Mouse (Mus musculus) heart, adult 2 months (tissue): ENCODE measurements around the gene Zfp654. TPM values are rescaled to one million over a fixed set of nuclear protein-coding genes. Genes with fewer than 3 reads are reported as not detected.

ENCODE experiments used
- DNase-seq, 2 experiments: peaks; one replicate each; pipeline ENCODE4 v3.0.0; 2021
- H3K27ac ChIP-seq: fragments of 200-600 bp; 2 replicates; pipeline ENCODE4 v1.8.1; 2022
- H3K27me3 ChIP-seq: fragments of 200-500 bp; 2 replicates; pipeline ENCODE4 v1.6.1; 2012; ENCODE audit warnings: mild to moderate bottlenecking, low read length, inconsistent platforms, mixed read lengths; ENCODE audit not compliant: control insufficient read depth, insufficient read depth
- H3K36me3 ChIP-seq: fragments of 200-500 bp; 2 replicates; pipeline ENCODE4 v1.6.1; 2012; ENCODE audit warnings: low read length, inconsistent platforms; ENCODE audit not compliant: control insufficient read depth, insufficient read depth
- H3K4me1 ChIP-seq: fragments of 200-500 bp; 2 replicates; pipeline ENCODE4 v1.6.1; 2011; ENCODE audit warnings: low read length; ENCODE audit not compliant: control insufficient read depth, insufficient read depth
- H3K4me3 ChIP-seq: fragments of 200-600 bp; 2 replicates; pipeline ENCODE4 v1.8.1; 2022
- H3K79me2 ChIP-seq: fragments of 200-500 bp; replicated peaks from 2 replicates; pipeline ENCODE4 v1.6.1; 2012; ENCODE audit warnings: mild to moderate bottlenecking, inconsistent platforms, low read length, moderate library complexity, mixed read lengths; ENCODE audit not compliant: control insufficient read depth, insufficient read depth
- H3K9ac ChIP-seq: fragments of 200-500 bp; 2 replicates; pipeline ENCODE4 v1.6.1; 2012; ENCODE audit warnings: low read depth, mild to moderate bottlenecking, control low read depth, inconsistent platforms, low read length, mixed read lengths
- CTCF ChIP-seq: fragments of 200-600 bp; IDR thresholded peaks from 2 replicates; pipeline ENCODE4 v1.8.1; 2022; ENCODE audit warnings: antibody characterized with exemption, mild to moderate bottlenecking, moderate library complexity
- EP300 ChIP-seq: fragments of 200-500 bp; IDR thresholded peaks from 2 replicates; pipeline ENCODE4 v1.6.1; 2011; ENCODE audit warnings: low read depth, low read length, control low read depth; ENCODE audit not compliant: insufficient read depth
- POLR2A ChIP-seq: fragments of 200-500 bp; IDR thresholded peaks from 2 replicates; pipeline ENCODE4 v1.6.1; 2011; ENCODE audit warnings: mild to moderate bottlenecking, low read depth, low read length, control low read depth; ENCODE audit not compliant: insufficient read depth
- WGBS: fragments of 180-500 bp; shearing (Covaris S2); methylation state at CpG from one replicate; pipeline ENCODE4 v1.1.7; 2018; 5-methylcytosine and 5-hydroxymethylcytosine counted together
- intact Hi-C: fragments of 180-260 bp; cut with DNase I; formaldehyde crosslinking; loops from one replicate; pipeline ENCODE4 v1.15.1; 2025
- polyA plus RNA-seq: library from polyadenylated mRNA; depleted of rRNA; stranded (reverse); fragments of >200 nt; gene quantifications from 2 replicates; pipeline ENCODE4 v1.2.3, GENCODE M21; 2012
- total RNA-seq, 2 experiments: library from RNA; stranded (reverse); gene quantifications; 2 replicates each; pipeline ENCODE4 v1.2.3; 2021

The Zfp654 gene
- total and polyA plus RNA-seq, 3 experiments: 1.3 to 10.6 (median 7.2) TPM

DNA sequence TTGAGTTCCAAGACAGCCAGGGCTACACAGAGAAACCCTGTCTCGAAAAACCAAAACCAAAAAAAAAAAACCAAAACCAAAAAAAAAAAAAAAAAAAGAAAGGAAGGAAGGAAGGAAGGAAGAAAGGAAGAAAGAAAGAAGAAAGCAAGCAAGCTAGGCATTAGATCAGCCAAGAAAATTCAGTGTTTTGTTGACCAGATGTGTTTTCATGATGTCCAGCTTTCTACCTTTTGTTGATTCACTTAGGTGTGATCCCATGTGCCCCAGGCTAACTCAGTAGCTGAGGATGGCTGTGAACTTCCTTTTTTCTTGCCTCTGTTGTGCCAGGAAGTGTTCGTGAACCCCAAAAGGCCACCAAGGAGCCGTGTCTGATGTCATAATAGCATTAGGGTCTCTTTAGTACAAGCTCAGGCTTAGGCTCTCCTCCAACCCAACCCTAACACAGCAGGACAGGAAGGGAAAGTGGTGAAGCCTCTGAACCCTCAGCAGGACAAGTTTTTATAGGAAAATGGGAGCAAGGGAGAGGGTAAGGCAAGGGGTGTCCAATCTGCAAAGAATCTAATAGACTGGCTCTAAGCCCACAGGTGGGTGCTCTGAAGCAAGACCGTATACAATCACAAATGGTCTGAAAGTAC lies 25.3 kb upstream of the Zfp654 start:
- H3K9ac ChIP-seq: no peak overlapping the region
- no peaks in the 10 kb centered on the region; the same call in 1 of the 2 replicates for H3K4me1 ChIP-seq
- H3K4me3 ChIP-seq: no peak overlapping the region
- WGBS: 56% methylated on average over 4 of the region's 4 CpGs
- no peaks in the 10 kb centered on the region for H3K27me3 ChIP-seq
- H3K79me2 ChIP-seq: no peaks in the 10 kb centered on the region
- TF ChIP-seq CTCF: no peak
- no peak for TF ChIP-seq POLR2A
- no peak for TF ChIP-seq EP300
- no peak for DNase-seq
- no peak overlapping the region for H3K27ac ChIP-seq
- intact Hi-C loops: no loop called here
- H3K36me3 ChIP-seq: no peaks in the 10 kb centered on the region

DNA sequence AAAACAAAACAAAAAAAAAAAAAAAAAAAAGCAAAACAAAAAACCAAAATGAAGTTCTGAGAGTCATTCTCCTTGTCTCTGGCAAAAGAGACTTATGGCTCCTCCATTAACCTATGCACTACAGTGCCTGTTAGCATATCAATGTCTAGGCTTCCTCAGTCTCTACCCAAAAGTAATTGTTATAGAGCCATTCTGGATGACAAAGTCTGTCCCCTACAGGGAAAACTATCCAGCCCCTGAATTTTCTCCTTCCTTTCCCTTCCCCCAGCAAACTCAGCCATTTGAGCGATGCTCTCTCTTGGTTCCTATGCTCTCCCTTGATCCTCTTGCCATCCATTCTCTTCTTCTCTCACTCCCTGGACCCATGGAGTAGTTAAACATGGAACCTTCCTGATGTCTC lies 24.4 kb upstream of the Zfp654 start:
- Histone ChIP-seq H3K27me3 (no peaks in the 10 kb centered on the region), H3K4me1 (no peaks in the 10 kb centered on the region; the same call in 1 of the 2 replicates), H3K27ac (no peak overlapping the region), H3K4me3 (no peak overlapping the region), H3K79me2 (no peaks in the 10 kb centered on the region), H3K9ac (no peak overlapping the region), H3K36me3 (no peaks in the 10 kb centered on the region)
- DNase-seq: no peak
- intact Hi-C loops: no loop called here
- 92% methylated on average over 1 of the region's 1 CpGs for WGBS
- TF ChIP-seq POLR2A: no peak
- no peak for TF ChIP-seq EP300
- TF ChIP-seq CTCF: no peak

DNA sequence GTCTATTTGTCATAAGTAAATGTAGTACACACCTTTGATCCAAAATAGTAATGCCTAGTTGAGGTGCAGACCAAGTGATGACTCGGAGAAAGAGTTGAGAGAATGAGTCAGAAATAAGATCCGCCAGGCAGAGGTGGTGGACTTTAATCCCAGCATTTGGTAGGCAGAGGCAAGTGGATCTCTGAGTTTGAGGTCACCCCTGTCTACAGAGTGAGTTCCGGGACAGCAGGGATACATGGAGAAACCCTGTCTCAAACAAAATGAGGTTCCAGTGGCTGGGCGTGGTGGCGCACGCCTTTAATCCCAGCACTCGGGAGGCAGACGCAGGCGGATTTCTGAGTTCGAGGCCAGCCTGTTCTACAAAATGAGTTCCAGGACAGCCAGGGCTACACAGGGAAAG lies 23.9 kb upstream of the Zfp654 start:
- Histone ChIP-seq H3K4me3 (no peak overlapping the region), H3K27me3 (no peaks in the 10 kb centered on the region), H3K79me2 (no peaks in the 10 kb centered on the region), H3K9ac (no peak overlapping the region), H3K36me3 (no peaks in the 10 kb centered on the region), H3K27ac (no peak overlapping the region), H3K4me1 (no peaks in the 10 kb centered on the region; the same call in 1 of the 2 replicates)
- WGBS: 94% methylated on average over 10 of the region's 10 CpGs
- DNase-seq: no peak
- intact Hi-C loops: no loop called here
- TF ChIP-seq EP300: no peak
- TF ChIP-seq POLR2A: no peak
- no peak for TF ChIP-seq CTCF

DNA sequence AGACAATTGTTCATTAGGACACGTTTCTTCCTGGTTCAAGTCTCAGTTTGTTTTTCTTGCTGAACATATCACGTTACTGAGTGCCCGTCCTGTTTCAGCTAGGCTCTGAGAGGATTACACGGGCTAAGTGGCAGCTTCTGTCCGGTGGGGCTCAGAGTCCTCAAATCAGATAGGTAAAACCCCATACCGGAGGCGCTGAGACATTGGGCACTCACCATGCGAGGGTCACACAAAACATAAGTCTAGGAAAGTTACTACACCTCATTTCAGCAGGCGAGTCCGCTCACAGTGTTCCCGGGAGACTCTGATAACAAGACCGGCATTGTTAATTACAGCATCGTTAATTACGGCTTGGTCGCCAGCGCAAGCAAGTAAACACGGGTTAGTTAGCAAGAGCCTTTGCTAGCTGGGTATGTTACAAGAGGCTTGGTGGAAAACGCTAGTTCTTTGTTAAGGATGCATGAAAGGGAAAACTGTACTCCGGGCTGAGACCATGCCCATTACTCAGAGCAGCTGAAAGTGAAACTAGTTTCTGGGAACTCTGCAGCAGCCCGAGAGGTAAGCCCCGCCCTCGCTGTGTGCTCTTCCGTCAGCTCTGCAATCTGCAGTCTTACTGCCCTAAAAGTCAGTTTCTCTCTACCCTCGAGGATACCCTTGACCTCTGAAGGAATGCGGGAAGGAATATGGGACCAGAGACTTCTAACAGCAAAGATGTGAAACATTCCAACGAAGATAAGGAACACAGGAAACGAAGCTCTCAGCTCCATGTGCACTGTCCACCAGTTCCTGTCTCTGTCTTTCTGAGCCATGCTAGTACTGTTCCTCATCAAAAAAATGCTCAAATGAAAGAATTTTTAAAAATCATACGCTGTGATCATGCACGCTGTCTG lies 22.2 kb upstream of the Zfp654 start:
- DNase-seq: peak; percentile 78 to 84
- H3K79me2 ChIP-seq: no peaks in the 10 kb centered on the region
- H3K4me3 ChIP-seq: peak overlapping the region; percentile 70
- WGBS: 2% methylated on average over 29 of the region's 29 CpGs
- H3K9ac ChIP-seq: peak overlapping the region; percentile 71
- H3K27me3 ChIP-seq: no peaks in the 10 kb centered on the region
- H3K36me3 ChIP-seq: no peaks in the 10 kb centered on the region
- peak overlapping the region; percentile 86 for H3K27ac ChIP-seq
- TF ChIP-seq POLR2A (peak; percentile 83), CTCF (no peak)
- H3K4me1 ChIP-seq: no peaks in the 10 kb centered on the region; the same call in 1 of the 2 replicates
- intact Hi-C loops: loop anchor here (1.0 to 2.0 kb wide), 2 partner anchors 21 to 103 kb away; partner anchors contain the start of gene 4930453N24Rik

DNA sequence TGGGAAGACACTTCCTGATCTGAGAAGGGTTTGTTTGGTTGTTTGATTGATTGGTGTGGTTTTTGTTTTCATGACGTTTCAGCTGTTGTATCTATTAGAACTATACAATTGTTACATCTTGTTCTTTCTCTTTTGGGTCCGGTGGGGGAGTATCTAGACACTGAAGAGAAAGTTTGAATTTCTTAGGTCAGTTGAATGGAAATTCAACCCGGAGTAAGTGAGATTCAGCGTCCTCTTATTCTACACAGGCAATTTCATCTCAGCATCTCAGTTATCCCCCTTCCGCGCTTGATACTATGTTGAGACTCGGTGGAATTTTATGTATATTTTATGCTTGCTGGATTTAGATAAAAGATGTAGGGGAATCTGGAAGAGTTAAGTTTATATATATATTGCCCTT lies 21.4 kb upstream of the Zfp654 start:
- H3K9ac ChIP-seq: peak overlapping the region; percentile 30; the same call in 1 of the 2 replicates
- intact Hi-C loops: loop anchor here (1.0 to 2.0 kb wide), 2 partner anchors 21 to 102 kb away; partner anchors contain the start of gene 4930453N24Rik
- 6% methylated on average over 7 of the region's 7 CpGs for WGBS

DNA sequence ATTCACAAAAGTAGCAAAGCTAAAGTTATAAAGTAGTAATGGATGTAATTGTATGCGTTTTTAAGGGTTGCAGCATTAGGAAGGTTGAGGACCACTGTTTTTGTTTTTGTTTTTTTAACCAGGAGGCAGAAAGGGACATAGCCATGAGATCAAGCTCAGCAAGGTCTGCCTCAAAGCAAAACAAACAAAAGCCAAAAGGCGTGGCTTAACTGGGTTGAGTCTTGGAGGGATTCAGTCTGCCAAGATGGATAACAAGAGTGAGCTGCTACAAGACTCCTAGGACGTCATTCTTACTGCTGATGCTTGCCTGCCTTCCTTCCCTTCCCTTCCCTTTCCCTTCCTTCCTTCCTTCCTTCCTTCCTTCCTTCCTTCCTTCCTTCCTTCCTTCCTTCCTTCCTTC lies 20.8 kb upstream of the Zfp654 start:
- no peaks in the 10 kb centered on the region; the same call in 1 of the 2 replicates for H3K4me1 ChIP-seq
- H3K79me2 ChIP-seq: no peaks in the 10 kb centered on the region
- H3K4me3 ChIP-seq: no peak overlapping the region
- no peak overlapping the region for H3K27ac ChIP-seq
- H3K9ac ChIP-seq: no peak overlapping the region
- H3K27me3 ChIP-seq: no peaks in the 10 kb centered on the region
- H3K36me3 ChIP-seq: no peaks in the 10 kb centered on the region
- WGBS: 36% methylated on average over 3 of the region's 3 CpGs
- TF ChIP-seq POLR2A (no peak), CTCF (no peak), EP300 (no peak)
- intact Hi-C loops: loop anchor here (2.0 kb wide), 1 partner anchor 101 kb away; the partner anchor contains the start of gene 4930453N24Rik
- DNase-seq: peak in 1 of 2 experiments; percentile 21

More for the DNA sequence above, 21.4 kb upstream of the Zfp654 start:
- Histone ChIP-seq H3K4me3 (peak overlapping the region; percentile 70), H3K4me1 (no peaks in the 10 kb centered on the region; the same call in 1 of the 2 replicates), H3K27me3 (no peaks in the 10 kb centered on the region), H3K36me3 (no peaks in the 10 kb centered on the region), H3K79me2 (no peaks in the 10 kb centered on the region), H3K27ac (peak overlapping the region; percentile 86)
- DNase-seq: no peak
- TF ChIP-seq CTCF (no peak), POLR2A (no peak), EP300 (no peak)
